ENCODE assay signal across 7 mouse cellular contexts in the genomic region with DNA sequence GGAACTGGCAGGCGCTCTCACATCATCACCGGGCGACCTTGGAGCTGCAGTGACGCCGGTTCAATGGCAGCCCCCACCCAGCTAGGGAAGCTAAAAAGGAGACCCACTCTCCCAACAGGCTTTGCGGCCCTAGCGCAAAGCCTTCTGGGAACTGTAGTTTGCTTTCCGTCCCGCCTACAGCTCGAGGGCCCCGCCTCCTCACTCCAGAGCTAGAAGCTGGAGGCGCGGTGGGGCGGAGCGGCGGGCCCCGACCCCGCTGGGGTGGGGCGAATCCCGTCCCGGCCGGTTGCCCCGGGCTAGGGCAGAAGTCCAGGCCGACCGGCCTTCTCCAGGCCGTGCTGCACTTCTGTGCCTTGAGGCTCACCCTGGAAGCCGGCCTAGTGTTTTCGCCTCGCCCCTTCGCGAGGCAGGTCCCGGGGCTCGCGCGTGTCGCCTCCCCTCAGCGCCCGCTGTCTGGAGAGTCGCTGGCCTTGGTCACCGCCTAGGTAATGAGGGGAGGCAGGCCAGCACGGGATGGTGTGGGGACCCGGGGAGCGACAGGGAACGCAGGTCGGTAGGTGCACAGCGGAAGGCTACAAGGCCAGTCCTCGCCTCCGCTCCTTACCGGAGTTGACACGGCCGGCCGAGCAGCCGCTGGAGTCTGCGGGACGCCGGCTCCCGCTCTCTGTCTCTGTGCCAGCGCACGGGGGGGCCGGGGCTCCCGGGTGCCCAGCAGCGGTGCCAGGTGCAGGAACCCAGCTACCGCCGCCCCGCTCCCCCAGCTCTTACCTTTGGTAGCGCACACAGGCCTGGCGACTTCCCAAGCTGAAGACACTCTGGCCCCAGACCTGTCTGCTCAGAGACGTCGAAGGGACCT. TPM values are rescaled to one million over a fixed set of nuclear protein-coding genes. Genes with fewer than 3 reads are reported as not detected.
DNase-seq lines count a peak whose midpoint lies in the region; ATAC-seq lines count a peak whose summit lies in the region.

Gene Trak2 (minus strand): TSS at position 65 of the 856 bp plus-strand sequence.
Gene Stradb (plus strand): TSS at position 157 of the 856 bp plus-strand sequence.

- peak within 1 kb of the TSS; percentile 83 for H3K4me3 ChIP-seq in embryonic facial prominence, embryonic 10.5 days
- H3K4me3 ChIP-seq in limb, embryonic 10.5 days, result peak within 1 kb of the TSS; percentile 87
- peak within 1 kb of the TSS; percentile 92 for H3K4me3 ChIP-seq in midbrain, embryonic 13.5 days (replicated peaks)

- peaks cover 44% of the 10 kb centered on the region for H3K4me1 ChIP-seq in embryonic facial prominence, embryonic 10.5 days
- peaks cover 30% of the 10 kb centered on the region for H3K4me1 ChIP-seq in limb, embryonic 10.5 days
- peaks cover 57% of the 10 kb centered on the region for H3K4me1 ChIP-seq in midbrain, embryonic 13.5 days (replicated peaks)

- ATAC-seq in granulocyte monocyte progenitor cell, adult 5-6 weeks (replicated peaks; ENCODE audit: poor library complexity, severe bottlenecking), result peak; percentile 96
- ATAC-seq in midbrain, embryonic 13.5 days, result peak; percentile 97

- peak within 1 kb of the TSS; percentile 77 for H3K4me2 ChIP-seq in midbrain, embryonic 13.5 days (replicated peaks)

- no peaks in the 10 kb centered on the region for H3K9me3 ChIP-seq in embryonic facial prominence, embryonic 10.5 days
- no peaks in the 10 kb centered on the region for H3K9me3 ChIP-seq in limb, embryonic 10.5 days (replicated peaks)
- no peaks in the 10 kb centered on the region for H3K9me3 ChIP-seq in midbrain, embryonic 13.5 days

- under 1% methylated on average over 69 of the region's 69 CpGs for WGBS in embryonic facial prominence, embryonic 10.5 days
- WGBS in limb, embryonic 10.5 days, result under 1% methylated on average over 69 of the region's 69 CpGs
- WGBS in midbrain, embryonic 13.5 days, result 0% methylated on average over 69 of the region's 69 CpGs

- H3K9ac ChIP-seq in midbrain, embryonic 13.5 days (replicated peaks), result peak within 1 kb of the TSS; percentile 93

- peak; percentile 95 for DNase-seq in adrenal gland, postnatal 10 days
- peak; percentile 94 for DNase-seq in embryonic facial prominence, embryonic 10.5 days (ENCODE audit: low spot score)
- DNase-seq in kidney, adult 11 months, result peak; percentile 98
- DNase-seq in limb, embryonic 10.5 days (ENCODE audit: low spot score), result peak; percentile 91
- DNase-seq in spleen, adult 12 weeks (ENCODE audit: low spot score), result peak; percentile 91

- no peaks in the 10 kb centered on the region for H3K36me3 ChIP-seq in embryonic facial prominence, embryonic 10.5 days (replicated peaks)
- no peaks in the 10 kb centered on the region for H3K36me3 ChIP-seq in limb, embryonic 10.5 days
- peaks cover 7% of the 10 kb centered on the region; the same call in 1 of the 2 replicates for H3K36me3 ChIP-seq in midbrain, embryonic 13.5 days

- peak within 1 kb of the TSS; percentile 90 for H3K27ac ChIP-seq in embryonic facial prominence, embryonic 10.5 days (replicated peaks)
- peak within 1 kb of the TSS; percentile 90 for H3K27ac ChIP-seq in limb, embryonic 10.5 days
- H3K27ac ChIP-seq in midbrain, embryonic 13.5 days, result peak within 1 kb of the TSS; percentile 87

- H3K27me3 ChIP-seq in embryonic facial prominence, embryonic 10.5 days (replicated peaks; ENCODE audit: low read depth, poor library complexity, severe bottlenecking), result no peaks in the 10 kb centered on the region
- no peaks in the 10 kb centered on the region for H3K27me3 ChIP-seq in limb, embryonic 10.5 days (ENCODE audit: low read depth, poor library complexity, severe bottlenecking)
- no peaks in the 10 kb centered on the region for H3K27me3 ChIP-seq in midbrain, embryonic 13.5 days

RNA-seq across cellular contexts. Expression of gene Trak2, which starts in this region (rescaled TPM):
- 10 to 100 TPM; 38.9 to 54.9 TPM for total RNA-seq in adrenal gland, postnatal 10 days (2021)
- polyA plus RNA-seq in embryonic facial prominence, embryonic 10.5 days (2016; fragmentation: Nextera tagmentation; extraction: Ambion mirVana), result 9.5 and 9.9 TPM in 2 replicates
- total RNA-seq in granulocyte monocyte progenitor cell, adult 5-6 weeks (2014; fragmentation: Nextera tagmentation), result 14.5 and 20.0 TPM in 2 replicates
- 18.6 and 20.1 TPM in 2 replicates for total RNA-seq in granulocyte monocyte progenitor cell, adult 5-6 weeks (2017)
- polyA plus RNA-seq in limb, embryonic 10.5 days (2016; fragmentation: Nextera tagmentation; extraction: Ambion mirVana), result 7.5 and 9.3 TPM in 2 replicates
- polyA plus RNA-seq in midbrain, embryonic 13.5 days (2015; fragmentation: Nextera tagmentation; extraction: Ambion mirVana), result 16.2 and 17.9 TPM in 2 replicates

RNA-seq across cellular contexts. Expression of gene Stradb, which starts in this region (rescaled TPM):
- 10 to 100 TPM; 36.2 to 51.2 TPM for total RNA-seq in adrenal gland, postnatal 10 days (2021)
- polyA plus RNA-seq in embryonic facial prominence, embryonic 10.5 days (2016; fragmentation: Nextera tagmentation; extraction: Ambion mirVana), result 27.2 and 27.7 TPM in 2 replicates
- total RNA-seq in granulocyte monocyte progenitor cell, adult 5-6 weeks (2014; fragmentation: Nextera tagmentation), result 15.4 and 15.5 TPM in 2 replicates
- total RNA-seq in granulocyte monocyte progenitor cell, adult 5-6 weeks (2017), result 8.7 and 16.2 TPM in 2 replicates
- polyA plus RNA-seq in limb, embryonic 10.5 days (2016; fragmentation: Nextera tagmentation; extraction: Ambion mirVana), result 19.1 and 20.2 TPM in 2 replicates
- polyA plus RNA-seq in midbrain, embryonic 13.5 days (2015; fragmentation: Nextera tagmentation; extraction: Ambion mirVana), result 74.9 and 77.0 TPM in 2 replicates

Comparison
In these comparisons a context has a peak if more than half of its experiments do, and no peak if none do; other contexts are left out.
1. Peak in every context shown above with its lines: DNase-seq, ATAC-seq, H3K4me3 ChIP-seq and H3K27ac ChIP-seq.